Mouse (Mus musculus) stomach, embryonic 14.5 days (tissue): ENCODE data around the gene Alpl. TPM values are rescaled to one million over a fixed set of nuclear protein-coding genes. Genes with fewer than 3 reads are reported as not detected.

Experiments
- ATAC-seq: fragments of 200-750 bp; cut with Nextera tagmentation; 2 replicates; pipeline ENCODE4 v1.8.0; 2017; ENCODE audit warnings: low read depth, moderate TSS enrichment; ENCODE audit not compliant: insufficient number of reproducible peaks, insufficient read depth, low FRiP score
- H3K27ac ChIP-seq: fragments of 300-500 bp; sonication (generic); 2 replicates; pipeline ENCODE4 v1.5.1; 2014; ENCODE audit warnings: mild to moderate bottlenecking, low read length, moderate library complexity, mixed read lengths
- H3K27me3 ChIP-seq: fragments of 300-500 bp; sonication (generic); 2 replicates; pipeline ENCODE4 v1.6.1; 2014; ENCODE audit warnings: low read length, control low read depth, mixed read lengths; ENCODE audit not compliant: control insufficient read depth, insufficient read depth
- H3K36me3 ChIP-seq: fragments of 300-500 bp; sonication (generic); 2 replicates; pipeline ENCODE4 v1.6.1; 2014; ENCODE audit warnings: mild to moderate bottlenecking, control low read depth, low read length, moderate library complexity, mixed read lengths; ENCODE audit not compliant: control insufficient read depth, insufficient read depth
- H3K4me1 ChIP-seq: fragments of 300-500 bp; sonication (generic); 2 replicates; pipeline ENCODE4 v1.6.1; 2014; ENCODE audit warnings: low read length, control low read depth, mixed read lengths; ENCODE audit not compliant: control insufficient read depth, insufficient read depth
- H3K4me2 ChIP-seq: fragments of 300-500 bp; sonication (generic); replicated peaks from 2 replicates; pipeline ENCODE4 v1.6.1; 2014; ENCODE audit warnings: low read depth, low read length, control low read depth
- H3K4me3 ChIP-seq: fragments of 300-500 bp; sonication (generic); 2 replicates; pipeline ENCODE4 v1.5.1; 2014; ENCODE audit warnings: low read depth, low read length, control low read depth
- H3K9ac ChIP-seq: fragments of 300-500 bp; sonication (generic); replicated peaks from 2 replicates; pipeline ENCODE4 v1.6.1; 2014; ENCODE audit warnings: low read depth, mild to moderate bottlenecking, control low read depth, low read length, moderate library complexity, mixed read lengths
- H3K9me3 ChIP-seq: fragments of 300-500 bp; sonication (generic); 2 replicates; pipeline ENCODE4 v1.6.1; 2016; ENCODE audit warnings: low read depth, low read length, control low read depth; ENCODE audit not compliant: control insufficient read depth
- WGBS: fragments of 180-500 bp; shearing (Covaris S2); extraction: QIAGEN DNeasy Blood & Tissue Kit; methylation state at CpG from one replicate; pipeline ENCODE4 v1.1.7; 2014; 5-methylcytosine and 5-hydroxymethylcytosine counted together
- polyA plus RNA-seq: library from polyadenylated mRNA; unstranded; fragments of >200 nt; fragmentation: Nextera tagmentation; extraction: Ambion mirVana; gene quantifications from 2 replicates; pipeline ENCODE4 v1.2.1, GENCODE M21; 2014

Gene Alpl
- polyA plus RNA-seq: 21.9 and 24.9 TPM in 2 replicates

DNA sequence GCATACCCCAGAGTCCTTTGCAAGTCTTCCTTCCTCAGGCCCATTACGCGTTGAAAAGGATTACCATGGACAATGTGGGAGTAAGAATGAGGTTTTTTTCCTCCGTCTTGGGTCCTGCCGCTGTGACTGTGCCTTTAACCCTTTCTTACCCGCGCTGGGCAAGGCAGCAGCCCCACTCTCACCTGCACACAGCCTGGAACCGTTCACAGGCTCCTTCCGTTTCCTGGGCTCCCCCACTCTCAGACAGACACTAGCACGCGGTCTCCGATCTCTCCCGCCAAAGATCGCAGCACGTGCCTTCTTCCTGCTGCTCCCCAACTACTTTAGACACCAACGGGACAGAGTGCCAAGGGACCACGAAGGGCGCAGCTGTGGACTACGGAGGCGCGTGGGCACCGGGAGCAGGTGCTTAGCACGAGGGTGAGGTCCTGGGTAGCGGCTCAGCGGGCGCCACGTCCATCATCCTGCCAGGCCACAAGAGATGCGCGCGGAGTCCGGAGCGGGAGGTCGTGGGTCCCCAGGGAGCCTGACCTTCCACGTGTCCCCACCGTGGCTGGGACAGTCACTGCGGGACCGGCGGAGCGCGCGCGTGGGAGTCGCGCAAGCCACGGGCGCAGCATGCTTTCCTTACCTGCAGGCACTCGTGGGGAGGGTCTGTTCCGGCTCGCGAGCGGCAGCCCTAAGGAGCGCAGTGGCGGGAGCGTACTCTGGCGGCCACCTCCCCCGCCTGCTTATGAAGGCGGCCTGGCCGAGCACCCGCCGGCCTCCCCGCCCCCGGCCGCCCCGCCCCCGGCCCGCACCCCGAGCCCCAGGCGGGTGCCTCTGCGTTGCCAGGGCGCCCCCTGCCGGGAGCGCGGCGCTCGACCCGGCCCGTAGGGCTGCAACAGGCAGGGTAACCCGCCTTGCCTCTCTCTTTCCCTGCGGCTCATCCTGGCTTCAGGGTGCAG is at the start of gene Alpl:
Gene Alpl (minus strand): TSS at position 774 of the 947 bp plus-strand sequence.
- H3K36me3 ChIP-seq: no peaks in the 10 kb centered on the region
- peak within 1 kb of the TSS; percentile 28 for H3K4me3 ChIP-seq
- 2% methylated on average over 77 of the region's 78 CpGs for WGBS
- peaks cover 14% of the 10 kb centered on the region; the same call in 1 of the 2 replicates for H3K4me1 ChIP-seq
- H3K27me3 ChIP-seq: peaks cover 9% of the 10 kb centered on the region; the same call in 1 of the 2 replicates
- peak; percentile 73; the same call in 1 of the 2 replicates for ATAC-seq
- H3K9me3 ChIP-seq: no peaks in the 10 kb centered on the region
- H3K27ac ChIP-seq: no peak within 1 kb of the TSS
- H3K9ac ChIP-seq: no peak within 1 kb of the TSS
- peak within 1 kb of the TSS; percentile 82 for H3K4me2 ChIP-seq

DNA sequence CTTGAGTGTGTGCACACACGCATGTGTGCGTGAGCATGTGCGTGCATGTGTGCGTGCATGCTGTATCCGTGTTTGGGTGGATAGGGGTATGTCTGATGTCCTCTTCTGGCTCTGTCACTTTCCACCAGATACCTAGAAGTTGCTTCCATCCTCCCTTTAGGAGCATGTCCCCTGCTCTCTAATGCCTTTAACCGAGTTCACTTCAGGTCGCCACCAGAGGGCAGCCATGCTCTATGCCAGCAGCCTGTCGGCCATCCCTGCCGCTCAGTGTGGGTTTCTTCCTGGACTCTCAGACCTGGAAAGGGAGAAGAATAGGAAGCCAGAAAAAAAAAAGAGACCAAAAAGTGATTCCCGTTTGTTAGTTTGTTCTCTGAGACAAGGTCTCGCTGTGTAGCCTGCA is 48.5 kb upstream of the Alpl start:
- H3K27ac ChIP-seq: no peak overlapping the region
- no peaks in the 10 kb centered on the region for H3K4me1 ChIP-seq
- H3K9ac ChIP-seq: no peak overlapping the region
- WGBS: 20% methylated on average over 11 of the region's 11 CpGs
- H3K27me3 ChIP-seq: no peaks in the 10 kb centered on the region
- H3K4me3 ChIP-seq: no peak overlapping the region
- H3K36me3 ChIP-seq: no peaks in the 10 kb centered on the region
- no peaks in the 10 kb centered on the region for H3K9me3 ChIP-seq
- peak; percentile 46; the same call in 1 of the 2 replicates for ATAC-seq
- H3K4me2 ChIP-seq: no peak overlapping the region

DNA sequence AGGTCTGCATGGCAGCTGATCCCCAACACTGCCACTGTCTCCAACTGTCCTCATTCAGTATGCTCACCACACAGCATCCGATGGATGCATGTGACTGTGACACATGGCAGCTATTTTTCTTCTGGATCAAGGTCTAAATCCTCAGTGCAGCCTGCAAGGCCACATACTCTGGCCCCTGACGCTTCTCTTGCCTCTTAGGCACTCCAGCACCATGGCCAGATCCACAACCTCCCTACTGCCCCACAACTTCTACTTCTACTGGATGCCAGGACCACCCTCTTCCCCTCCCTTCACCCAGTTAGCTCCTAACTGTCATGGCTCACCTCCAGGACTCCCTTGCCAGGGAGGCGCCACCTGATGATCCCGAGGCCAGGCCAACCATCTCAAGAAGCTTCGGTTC is 43.3 kb upstream of the Alpl start:
- Histone ChIP-seq H3K4me2 (no peak overlapping the region), H3K4me3 (no peak overlapping the region), H3K36me3 (no peaks in the 10 kb centered on the region), H3K9me3 (no peaks in the 10 kb centered on the region), H3K27ac (no peak overlapping the region), H3K4me1 (peaks cover 4% of the 10 kb centered on the region; the same call in 1 of the 2 replicates), H3K27me3 (no peaks in the 10 kb centered on the region), H3K9ac (no peak overlapping the region)
- WGBS: 84% methylated on average over 5 of the region's 5 CpGs
- ATAC-seq: no peak

DNA sequence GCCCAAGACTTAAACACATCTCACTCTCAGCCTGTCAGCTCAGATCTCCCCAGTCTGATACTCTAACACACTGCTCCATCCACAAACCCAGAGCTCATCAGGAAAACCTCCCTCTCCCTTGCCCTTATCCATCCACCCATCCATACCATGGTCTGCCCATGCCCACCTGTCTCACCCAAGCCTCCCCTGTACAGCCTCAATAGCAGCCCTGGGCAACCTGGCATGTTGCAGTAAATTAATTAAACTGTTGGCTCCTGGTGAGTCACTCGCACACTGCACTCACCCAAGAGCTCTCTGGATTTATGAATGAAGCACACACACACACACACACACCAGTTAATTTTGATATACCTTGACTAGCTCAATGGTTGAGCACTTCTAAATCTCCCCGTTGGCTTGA is 42.6 kb upstream of the Alpl start:
- H3K27ac ChIP-seq: no peak overlapping the region
- H3K4me1 ChIP-seq: peaks cover 4% of the 10 kb centered on the region; the same call in 1 of the 2 replicates
- WGBS: 92% methylated on average over 2 of the region's 2 CpGs
- no peaks in the 10 kb centered on the region for H3K27me3 ChIP-seq
- H3K9ac ChIP-seq: no peak overlapping the region
- no peak overlapping the region for H3K4me3 ChIP-seq
- no peaks in the 10 kb centered on the region for H3K36me3 ChIP-seq
- H3K4me2 ChIP-seq: no peak overlapping the region
- ATAC-seq: no peak
- H3K9me3 ChIP-seq: no peaks in the 10 kb centered on the region

DNA sequence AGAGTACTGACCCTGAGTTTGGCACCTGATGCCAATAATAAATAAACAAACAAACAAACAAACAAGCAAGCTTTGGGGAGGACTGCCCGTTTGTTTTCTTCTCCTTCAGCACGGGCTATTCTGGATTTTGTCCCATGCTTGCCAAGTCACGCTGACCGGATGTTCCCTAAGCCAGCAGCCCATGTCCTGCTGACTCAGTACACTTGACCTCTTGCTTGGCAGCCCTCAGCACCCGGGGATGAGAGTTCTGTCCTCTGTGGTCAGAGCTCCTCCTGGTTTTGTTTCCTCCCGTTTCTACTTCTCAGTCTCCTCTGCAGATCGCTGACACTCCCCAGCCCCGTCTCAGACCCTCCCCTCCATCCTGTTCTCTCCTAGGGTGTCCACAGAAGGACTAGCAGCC is 41.6 kb upstream of the Alpl start:
- no peak overlapping the region for H3K4me3 ChIP-seq
- ATAC-seq: no peak
- H3K36me3 ChIP-seq: no peaks in the 10 kb centered on the region
- no peaks in the 10 kb centered on the region for H3K9me3 ChIP-seq
- no peak overlapping the region for H3K9ac ChIP-seq
- H3K27me3 ChIP-seq: no peaks in the 10 kb centered on the region
- no peak overlapping the region for H3K27ac ChIP-seq
- WGBS: 77% methylated on average over 8 of the region's 8 CpGs
- peaks cover 4% of the 10 kb centered on the region; the same call in 1 of the 2 replicates for H3K4me1 ChIP-seq
- no peak overlapping the region for H3K4me2 ChIP-seq

DNA sequence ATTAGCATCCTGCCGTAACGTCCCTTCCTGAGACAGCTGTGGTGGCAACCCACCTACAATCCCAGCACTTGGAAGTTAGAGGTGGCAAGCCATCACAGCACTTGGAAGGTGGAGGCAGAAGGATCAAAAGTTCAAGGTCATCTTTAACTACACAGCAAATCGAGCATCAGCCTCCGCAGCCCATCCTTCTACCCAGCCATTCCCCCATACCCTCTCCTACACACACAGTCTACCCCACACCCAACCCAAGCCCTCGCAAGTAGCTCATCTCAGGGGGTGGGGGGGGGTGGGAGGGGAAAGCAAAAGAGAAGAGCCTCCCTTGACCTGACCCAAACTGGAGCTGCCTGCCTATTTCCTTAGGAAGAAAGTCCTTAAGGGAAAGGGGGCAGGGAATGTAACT is 40.6 kb upstream of the Alpl start:
- WGBS: 86% methylated on average over 5 of the region's 5 CpGs
- no peak overlapping the region for H3K9ac ChIP-seq

DNA sequence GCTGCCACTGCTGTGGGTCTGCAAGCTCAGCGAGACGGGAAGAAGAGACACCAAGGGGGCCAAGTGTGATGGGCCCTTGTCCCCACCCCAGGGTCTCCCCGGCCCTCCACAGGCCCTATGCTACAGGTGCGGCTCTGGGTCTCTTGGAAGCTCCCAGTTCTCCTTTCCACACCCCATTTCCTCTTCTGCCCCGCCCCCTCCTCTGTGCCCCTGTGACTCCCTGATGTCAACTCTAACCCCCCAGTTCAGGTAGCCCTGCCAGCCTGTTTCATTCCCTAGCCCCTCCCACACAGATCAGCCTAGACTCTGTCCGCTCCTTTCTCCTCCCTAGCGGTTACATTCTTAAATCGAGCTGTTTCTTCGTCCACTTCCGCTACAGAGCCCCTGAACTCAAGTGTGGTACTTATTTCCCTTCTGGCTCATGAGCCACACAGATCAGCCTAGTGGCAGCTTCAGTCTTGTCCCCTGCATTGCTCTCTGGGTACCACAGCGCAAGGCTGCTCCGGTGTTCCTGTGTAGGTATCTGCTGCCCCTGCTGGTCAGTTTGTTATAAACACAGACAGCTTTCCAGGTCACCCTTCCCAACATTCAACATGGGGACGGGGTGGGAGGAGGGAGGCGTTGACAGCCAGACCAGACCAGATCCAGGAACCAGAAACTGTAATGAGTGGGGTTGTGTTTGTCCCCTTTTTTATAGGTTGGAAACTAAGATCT is 39.6 kb upstream of the Alpl start:
- WGBS: 12% methylated on average over 14 of the region's 14 CpGs
- H3K4me1 ChIP-seq: peaks cover 4% of the 10 kb centered on the region; the same call in 1 of the 2 replicates
- H3K9ac ChIP-seq: no peak overlapping the region
- H3K36me3 ChIP-seq: no peaks in the 10 kb centered on the region
- H3K9me3 ChIP-seq: no peaks in the 10 kb centered on the region
- H3K27ac ChIP-seq: no peak overlapping the region
- no peak overlapping the region; the same call in 1 of the 2 replicates for H3K4me2 ChIP-seq
- H3K27me3 ChIP-seq: no peaks in the 10 kb centered on the region
- no peak overlapping the region for H3K4me3 ChIP-seq
- peak; percentile 88 for ATAC-seq

More for the DNA sequence above, 40.6 kb upstream of the Alpl start:
- no peak; the same call in 1 of the 2 replicates for ATAC-seq
- Histone ChIP-seq H3K36me3 (no peaks in the 10 kb centered on the region), H3K4me3 (no peak overlapping the region), H3K4me1 (peaks cover 4% of the 10 kb centered on the region; the same call in 1 of the 2 replicates), H3K27me3 (no peaks in the 10 kb centered on the region), H3K9me3 (no peaks in the 10 kb centered on the region), H3K27ac (no peak overlapping the region), H3K4me2 (no peak overlapping the region)

DNA sequence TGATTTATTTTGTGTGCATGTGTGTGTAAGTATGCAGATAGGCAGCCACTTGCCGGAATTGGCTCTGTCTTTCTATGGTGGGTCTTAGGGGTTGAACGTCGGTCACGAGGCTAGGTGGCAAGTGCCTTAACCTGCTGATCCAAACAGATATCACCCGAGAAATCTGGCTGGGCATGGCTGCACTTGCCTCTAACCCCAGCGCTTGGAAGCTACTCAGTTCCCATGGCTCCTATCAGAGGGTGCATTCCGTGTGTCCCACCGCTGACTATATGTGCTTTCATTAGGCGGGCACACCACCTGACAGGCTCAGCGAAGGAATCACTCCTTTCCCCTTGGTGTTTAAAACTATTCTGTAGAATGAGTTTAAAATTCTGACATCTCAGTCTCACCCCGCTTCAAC is 35.4 kb upstream of the Alpl start:
- ATAC-seq: no peak
- Histone ChIP-seq H3K36me3 (no peaks in the 10 kb centered on the region), H3K27ac (no peak overlapping the region), H3K9ac (no peak overlapping the region), H3K9me3 (no peaks in the 10 kb centered on the region), H3K4me1 (peaks cover 4% of the 10 kb centered on the region; the same call in 1 of the 2 replicates), H3K27me3 (no peaks in the 10 kb centered on the region), H3K4me3 (no peak overlapping the region), H3K4me2 (no peak overlapping the region)
- 74% methylated on average over 11 of the region's 11 CpGs for WGBS
